Mouse (Mus musculus) limb, embryonic 14.5 days (tissue): Measurements from ENCODE around the gene Lin7a. TPM values are rescaled to one million over a fixed set of nuclear protein-coding genes. Genes with fewer than 3 reads are reported as not detected.

Source experiments
- ATAC-seq: fragments of 200-750 bp; cut with Nextera tagmentation; 2 replicates; pipeline ENCODE4 v1.8.0; 2017; ENCODE audit warnings: low read depth, moderate number of reproducible peaks, moderate TSS enrichment; ENCODE audit not compliant: low FRiP score
- DNase-seq: peaks from one replicate; pipeline ENCODE4 v3.0.0-alpha.2; 2015; ENCODE audit warnings: low spot score
- H3K27ac ChIP-seq: fragments of 300-500 bp; sonication (generic); replicated peaks from 2 replicates; pipeline ENCODE4 v1.5.1; 2014; ENCODE audit warnings: low read depth, mild to moderate bottlenecking, low read length, moderate library complexity, mixed read lengths
- H3K27me3 ChIP-seq: fragments of 300-500 bp; sonication (generic); 2 replicates; pipeline ENCODE4 v1.6.1; 2014; ENCODE audit warnings: low read length, mixed read lengths; ENCODE audit not compliant: control insufficient read depth, insufficient read depth
- H3K36me3 ChIP-seq: fragments of 300-500 bp; sonication (generic); 2 replicates; pipeline ENCODE4 v1.6.1; 2014; ENCODE audit warnings: mild to moderate bottlenecking, low read length, moderate library complexity, mixed read lengths; ENCODE audit not compliant: control insufficient read depth, insufficient read depth
- H3K4me1 ChIP-seq: fragments of 300-500 bp; sonication (generic); 2 replicates; pipeline ENCODE4 v1.6.1; 2014; ENCODE audit warnings: antibody characterized with exemption, low read length, mixed read lengths; ENCODE audit not compliant: control insufficient read depth, insufficient read depth
- H3K4me2 ChIP-seq: fragments of 300-500 bp; sonication (generic); replicated peaks from 2 replicates; pipeline ENCODE4 v1.6.1; 2014; ENCODE audit warnings: low read depth, mild to moderate bottlenecking, low read length, moderate library complexity; ENCODE audit not compliant: severe bottlenecking
- H3K4me3 ChIP-seq: fragments of 300-500 bp; sonication (generic); replicated peaks from 2 replicates; pipeline ENCODE4 v1.5.1; 2014; ENCODE audit warnings: low read length
- H3K9ac ChIP-seq: fragments of 300-500 bp; sonication (generic); 2 replicates; pipeline ENCODE4 v1.6.1; 2014; ENCODE audit warnings: mild to moderate bottlenecking, low read depth, low read length, moderate library complexity; ENCODE audit not compliant: severe bottlenecking
- H3K9me3 ChIP-seq: fragments of 300-500 bp; sonication (generic); 2 replicates; pipeline ENCODE4 v1.6.1; 2016; ENCODE audit warnings: low read length; ENCODE audit not compliant: control insufficient read depth
- POLR2A ChIP-seq: fragments of 200-500 bp; IDR thresholded peaks from 2 replicates; pipeline ENCODE4 v1.8.0; 2012; ENCODE audit warnings: inconsistent platforms, mild to moderate bottlenecking, moderate library complexity, borderline replicate concordance; ENCODE audit not compliant: insufficient read depth, insufficient read length; ENCODE audit errors: extremely low read depth
- WGBS: fragments of 180-500 bp; shearing (Covaris S2); extraction: QIAGEN DNeasy Blood & Tissue Kit; methylation state at CpG from one replicate; pipeline ENCODE4 v1.1.7; 2014; 5-methylcytosine and 5-hydroxymethylcytosine counted together
- polyA plus RNA-seq, 2 experiments: library from polyadenylated mRNA; depleted of rRNA in 1 of 2; stranded (reverse) in 1 of 2; unstranded in 1 of 2; fragments of >200 nt; fragmentation: Nextera tagmentation in 1 of 2; extraction: Ambion mirVana in 1 of 2; gene quantifications; 2 replicates each; pipeline versions ENCODE4 v1.2.1 to v1.2.3; 2012 to 2014

Gene Lin7a
- polyA plus RNA-seq, 2 experiments, result 2.6 to 5.2 TPM

- no peak for TF ChIP-seq POLR2A
- ATAC-seq, result no peak
- WGBS, result 83% methylated on average over 5 of the region's 5 CpGs
Observed at GRCm38 (mm10) chr10:107325558-107325957, 54.1 kb downstream of the Lin7a start.

GRCm38 (mm10) chr10:107339524-107339923 is 68.0 kb downstream of the Lin7a start:
- ATAC-seq, result no peak
- WGBS, result 89% methylated on average over 3 of the region's 3 CpGs

More at GRCm38 (mm10) chr10:107325558-107325957, 54.1 kb downstream of the Lin7a start:
- H3K4me3 ChIP-seq, result no peak overlapping the region
- no peak overlapping the region for H3K27ac ChIP-seq
- no peaks in the 10 kb centered on the region for H3K4me1 ChIP-seq
- H3K9me3 ChIP-seq, result no peaks in the 10 kb centered on the region
- H3K27me3 ChIP-seq, result no peaks in the 10 kb centered on the region
- DNase-seq, result no peak
- no peak overlapping the region for H3K4me2 ChIP-seq
- no peaks in the 10 kb centered on the region for H3K36me3 ChIP-seq
- H3K9ac ChIP-seq, result no peak overlapping the region

DNA sequence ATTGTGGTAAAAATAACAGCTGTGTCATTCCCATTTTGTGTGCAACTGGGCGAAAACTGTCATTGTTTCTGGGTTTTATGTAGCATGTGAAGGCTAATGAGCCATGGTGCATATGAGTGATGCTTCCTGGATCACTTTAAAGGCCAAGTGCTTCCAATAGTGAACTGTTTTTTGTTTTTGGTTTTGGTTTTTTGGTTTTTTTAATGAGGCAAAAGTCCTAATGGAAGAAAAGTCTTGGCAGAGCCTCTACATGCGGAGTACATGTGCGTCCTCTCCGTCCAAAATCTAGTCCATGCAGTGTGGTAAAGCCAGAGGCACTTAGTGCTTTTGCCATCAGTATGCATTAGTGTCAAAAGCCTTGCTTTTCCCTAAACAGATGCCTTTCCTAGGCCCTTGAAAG is 69.7 kb downstream of the Lin7a start:
- Histone ChIP-seq H3K27me3 (no peaks in the 10 kb centered on the region), H3K9ac (no peak overlapping the region), H3K9me3 (no peaks in the 10 kb centered on the region), H3K4me1 (no peaks in the 10 kb centered on the region), H3K27ac (no peak overlapping the region), H3K4me2 (no peak overlapping the region), H3K36me3 (no peaks in the 10 kb centered on the region), H3K4me3 (no peak overlapping the region)
- 79% methylated on average over 4 of the region's 4 CpGs for WGBS
- no peak for TF ChIP-seq POLR2A
- DNase-seq, result no peak
- ATAC-seq, result no peak

More at GRCm38 (mm10) chr10:107339524-107339923, 68.0 kb downstream of the Lin7a start:
- Histone ChIP-seq H3K27ac (no peak overlapping the region), H3K9ac (no peak overlapping the region), H3K36me3 (no peaks in the 10 kb centered on the region), H3K4me2 (no peak overlapping the region), H3K9me3 (no peaks in the 10 kb centered on the region), H3K4me1 (no peaks in the 10 kb centered on the region), H3K27me3 (no peaks in the 10 kb centered on the region), H3K4me3 (no peak overlapping the region)
- no peak for TF ChIP-seq POLR2A
- DNase-seq, result no peak

DNA sequence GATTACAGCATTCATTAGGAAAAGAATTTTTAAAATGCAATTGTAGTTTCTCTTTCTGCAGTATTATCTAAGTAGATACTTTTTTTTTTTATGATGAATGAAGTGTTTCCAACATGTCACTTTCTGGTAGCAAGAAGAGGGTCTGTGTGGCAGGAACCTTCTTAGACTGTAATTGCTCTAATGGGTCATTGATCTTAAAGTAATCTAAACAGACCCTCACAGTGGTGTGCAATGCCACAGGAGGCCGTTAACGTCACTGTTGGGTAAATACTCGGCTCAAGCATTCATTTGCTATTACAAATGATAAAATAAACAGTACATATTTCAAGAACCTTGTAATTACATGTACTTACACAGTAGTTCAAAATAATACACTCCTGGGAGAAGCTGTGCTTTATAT is 72.7 kb downstream of the Lin7a start:
- 34% methylated on average over 3 of the region's 3 CpGs for WGBS
- TF ChIP-seq POLR2A, result no peak
- Histone ChIP-seq H3K9ac (no peak overlapping the region), H3K4me3 (no peak overlapping the region), H3K36me3 (no peaks in the 10 kb centered on the region), H3K4me2 (no peak overlapping the region), H3K4me1 (no peaks in the 10 kb centered on the region), H3K27me3 (no peaks in the 10 kb centered on the region), H3K9me3 (no peaks in the 10 kb centered on the region), H3K27ac (no peak overlapping the region)
- ATAC-seq (no peak), DNase-seq (no peak)

DNA sequence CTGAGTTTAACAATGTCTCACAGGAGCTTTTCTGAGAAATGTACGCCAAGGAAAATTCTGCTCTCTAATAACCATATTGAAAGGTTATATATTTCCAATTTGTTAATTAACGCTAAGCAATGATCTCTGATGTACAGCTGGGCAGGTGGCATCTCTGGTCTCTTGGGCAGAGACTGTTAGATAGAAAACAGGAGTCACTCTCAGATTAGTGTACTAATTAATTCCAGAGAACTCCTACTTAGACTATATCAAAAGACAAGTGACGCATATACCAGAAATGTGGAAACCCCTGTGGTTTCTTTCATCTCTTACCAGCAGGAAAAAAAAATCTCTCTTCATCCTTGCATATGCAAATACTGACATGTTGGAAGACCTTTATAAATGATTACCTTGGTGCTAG is 76.4 kb downstream of the Lin7a start:
- Histone ChIP-seq H3K36me3 (no peaks in the 10 kb centered on the region), H3K27ac (no peak overlapping the region), H3K9ac (no peak overlapping the region), H3K4me1 (no peaks in the 10 kb centered on the region), H3K4me3 (no peak overlapping the region), H3K27me3 (no peaks in the 10 kb centered on the region), H3K9me3 (no peaks in the 10 kb centered on the region), H3K4me2 (no peak overlapping the region)
- 51% methylated on average over 3 of the region's 3 CpGs for WGBS
- ATAC-seq, result no peak
- DNase-seq, result no peak
- no peak for TF ChIP-seq POLR2A
